Mouse (Mus musculus) ES-Bruce4 (cell line): ENCODE results near the gene Ep400.

Experiments used
- CTCF ChIP-seq: IDR thresholded peaks from one replicate; pipeline ENCODE4 v1.8.1; 2011; ENCODE audit warnings: low read depth, low read length
- EP300 ChIP-seq: IDR thresholded peaks from 2 replicates; pipeline ENCODE4 v1.6.1; 2011; ENCODE audit warnings: low read depth, low read length; ENCODE audit not compliant: insufficient read depth
- POLR2A ChIP-seq: IDR thresholded peaks from one replicate; pipeline ENCODE4 v1.8.1; 2011; ENCODE audit warnings: low read length; ENCODE audit not compliant: insufficient read depth

DNA sequence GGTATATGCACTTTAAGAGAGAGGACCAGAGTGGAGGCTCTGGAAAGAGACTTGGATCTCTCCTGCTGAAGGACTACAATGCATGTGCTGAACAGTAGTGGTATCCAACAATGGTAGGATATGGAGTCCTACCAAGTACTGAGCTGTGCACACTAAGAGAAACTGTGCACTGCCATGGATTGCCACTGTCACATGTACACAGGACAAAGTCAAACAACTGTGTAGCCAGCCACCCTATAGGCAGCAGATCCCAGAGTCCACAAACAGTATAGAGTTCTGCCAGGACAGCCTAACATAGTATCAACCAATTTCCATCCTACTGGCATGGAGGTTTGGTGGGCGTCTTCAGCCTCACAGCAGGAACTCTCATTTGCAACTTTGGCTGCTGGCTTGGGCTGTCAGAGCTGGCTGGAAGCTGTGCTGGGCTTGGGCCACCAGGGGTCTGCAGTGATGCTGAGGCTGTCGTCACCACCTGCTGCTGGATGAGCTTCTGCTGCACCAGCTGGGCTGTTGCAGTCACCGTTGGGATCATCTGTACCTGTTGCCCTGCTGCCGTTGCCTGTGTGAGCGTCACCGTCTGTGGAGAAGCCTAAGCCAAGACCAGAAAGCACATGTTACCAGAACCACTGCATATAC is 104.9 kb downstream of the Ep400 start:
- no peak for TF ChIP-seq CTCF
- no peak for TF ChIP-seq EP300
- no peak for TF ChIP-seq POLR2A
